Mouse (Mus musculus): ENCODE results near the gene Gtse1.

DNA sequence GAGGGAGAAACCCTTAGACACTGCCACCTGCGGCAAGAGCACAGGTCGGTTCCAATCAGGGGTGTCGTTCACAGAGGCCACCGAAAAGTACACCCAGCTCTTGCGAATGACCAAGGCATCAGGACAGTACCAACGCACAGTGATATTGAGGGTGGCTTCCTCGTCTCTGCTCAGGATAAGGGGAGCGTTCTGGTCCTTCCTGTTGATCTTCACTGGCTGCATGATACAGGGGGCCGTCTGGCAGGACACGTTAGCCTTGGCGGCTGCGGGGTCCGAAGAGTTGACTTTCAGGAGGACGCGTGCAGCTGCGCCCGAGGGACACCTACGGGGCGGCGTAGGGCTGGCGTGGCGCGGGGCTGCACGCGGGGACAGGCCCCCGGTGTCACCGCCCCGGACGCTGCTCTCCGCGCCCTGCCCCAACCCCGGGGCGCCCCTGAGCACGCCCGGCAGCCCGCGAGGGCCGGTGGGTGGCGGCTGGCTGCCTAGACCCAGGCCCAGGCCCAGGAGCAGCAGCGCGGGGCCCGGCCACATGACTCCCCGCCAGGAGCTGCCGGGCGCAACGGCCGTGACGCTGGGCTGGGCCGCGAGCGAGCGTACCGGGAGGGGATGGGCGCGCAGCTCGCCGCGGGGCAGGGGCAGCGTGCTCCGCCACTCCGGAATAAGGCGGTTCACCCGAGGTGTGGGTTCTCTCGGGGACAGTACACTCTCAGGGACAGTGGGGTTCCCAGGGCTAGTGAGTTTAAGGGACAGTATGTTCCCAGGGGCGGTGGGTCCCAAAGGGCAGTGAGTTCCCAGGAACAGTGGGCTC is 38.1 kb upstream of the Gtse1 start, which contains the start of gene Pkdrej:
- TF ChIP-seq TAL1 (IDR thresholded peaks at IDR 0.05; ENCODE audit: low read length) (no peak), GATA1 (IDR thresholded peaks at IDR 0.05; ENCODE audit: low read length) (no peak)
